Mouse (Mus musculus) ES-Bruce4 (cell line): ENCODE data around the gene Timm50. TPM values are rescaled to one million over a fixed set of nuclear protein-coding genes. Genes with fewer than 3 reads are reported as not detected.

Source experiments
- H3K27ac ChIP-seq: 2 replicates; pipeline ENCODE4 v1.5.1; 2012; ENCODE audit warnings: low read length, inconsistent platforms; ENCODE audit not compliant: insufficient read depth
- H3K27me3 ChIP-seq: 2 replicates; pipeline ENCODE4 v1.6.1; 2012; ENCODE audit warnings: mild to moderate bottlenecking, low read length, inconsistent platforms; ENCODE audit not compliant: control insufficient read depth, poor library complexity, insufficient read depth, severe bottlenecking
- H3K36me3 ChIP-seq: 2 replicates; pipeline ENCODE4 v1.6.1; 2012; ENCODE audit warnings: inconsistent platforms, mild to moderate bottlenecking, low read length, moderate library complexity; ENCODE audit not compliant: control insufficient read depth, poor library complexity, insufficient read depth, severe bottlenecking
- H3K4me1 ChIP-seq: one replicate; pipeline ENCODE4 v1.8.1; 2011; ENCODE audit warnings: low read length; ENCODE audit not compliant: control insufficient read depth, insufficient read depth
- H3K4me3 ChIP-seq: 2 replicates; pipeline ENCODE4 v1.5.1; 2011; ENCODE audit warnings: low read depth, mild to moderate bottlenecking, low read length
- H3K9ac ChIP-seq: 2 replicates; pipeline ENCODE4 v1.6.1; 2012; ENCODE audit warnings: low read depth, mild to moderate bottlenecking, inconsistent platforms; ENCODE audit not compliant: poor library complexity, severe bottlenecking
- H3K9me3 ChIP-seq: replicated peaks from 2 replicates; pipeline ENCODE4 v1.6.1; 2012; ENCODE audit warnings: mild to moderate bottlenecking, low read length, inconsistent platforms; ENCODE audit not compliant: control insufficient read depth, poor library complexity, insufficient read depth, severe bottlenecking
- CTCF ChIP-seq: IDR thresholded peaks from one replicate; pipeline ENCODE4 v1.8.1; 2011; ENCODE audit warnings: low read depth, low read length
- EP300 ChIP-seq: IDR thresholded peaks from 2 replicates; pipeline ENCODE4 v1.6.1; 2011; ENCODE audit warnings: low read depth, low read length; ENCODE audit not compliant: insufficient read depth
- POLR2A ChIP-seq: IDR thresholded peaks from one replicate; pipeline ENCODE4 v1.8.1; 2011; ENCODE audit warnings: low read length; ENCODE audit not compliant: insufficient read depth
- polyA plus RNA-seq: library from polyadenylated mRNA; stranded (reverse); fragments of >200 nt; gene quantifications from 2 replicates; pipeline ENCODE4 v1.2.4, GENCODE M21; 2011; ENCODE audit warnings: low read depth; ENCODE audit not compliant: missing spikeins, insufficient read depth, insufficient read length

Gene Timm50
- polyA plus RNA-seq, 1 experiment = 70.5 TPM

DNA sequence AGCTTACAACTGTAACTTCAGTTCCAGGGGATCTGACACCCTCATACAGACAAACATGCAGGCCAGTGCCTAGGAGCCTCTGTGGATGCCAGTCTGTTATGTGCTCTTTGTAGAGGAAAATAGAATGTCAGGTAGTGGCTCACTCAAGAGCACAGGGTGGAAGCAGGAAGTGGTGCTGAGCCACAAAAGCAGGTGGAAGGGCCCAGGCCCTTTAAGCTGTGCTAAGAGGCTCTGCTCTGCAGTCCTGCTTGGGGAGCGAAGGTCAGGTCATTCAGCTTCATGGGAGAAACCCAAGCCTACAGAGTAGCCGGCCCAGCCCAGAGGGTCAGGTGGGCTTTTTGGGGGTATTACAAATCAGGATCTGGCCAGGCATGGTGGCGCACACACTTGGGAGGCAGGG is 43.3 kb upstream of the Timm50 start:
- H3K27ac ChIP-seq = no peak overlapping the region
- H3K27me3 ChIP-seq = no peaks in the 10 kb centered on the region
- no peak for TF ChIP-seq CTCF
- TF ChIP-seq POLR2A = no peak
- no peak for TF ChIP-seq EP300
- peaks cover 3% of the 10 kb centered on the region for H3K4me1 ChIP-seq
- no peak overlapping the region for H3K9ac ChIP-seq
- no peaks in the 10 kb centered on the region for H3K9me3 ChIP-seq
- no peak overlapping the region for H3K4me3 ChIP-seq
- H3K36me3 ChIP-seq = peaks cover 32% of the 10 kb centered on the region

DNA sequence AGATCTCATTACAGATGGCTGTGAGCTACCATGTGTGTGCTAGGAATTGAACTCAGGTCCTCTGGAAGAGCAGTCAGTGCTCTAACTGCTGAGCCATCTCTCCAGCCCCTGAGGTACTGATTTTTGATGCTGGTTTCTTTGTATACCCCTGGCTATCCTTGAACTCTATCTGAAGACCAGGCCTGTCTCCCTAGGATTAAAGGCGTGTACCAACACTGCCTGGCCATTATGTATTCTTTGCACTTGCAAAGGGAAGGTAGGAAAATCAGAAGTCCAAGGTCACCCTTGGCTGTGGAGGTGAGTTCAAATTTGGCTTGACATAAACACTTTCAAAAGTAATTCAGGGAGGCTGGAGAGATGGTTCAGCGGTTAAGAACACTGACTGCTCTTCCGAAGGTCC is 42.7 kb upstream of the Timm50 start:
- peaks cover 32% of the 10 kb centered on the region for H3K36me3 ChIP-seq
- H3K9me3 ChIP-seq = no peaks in the 10 kb centered on the region
- peaks cover 3% of the 10 kb centered on the region for H3K4me1 ChIP-seq
- no peak overlapping the region for H3K27ac ChIP-seq
- H3K4me3 ChIP-seq = no peak overlapping the region
- no peak overlapping the region for H3K9ac ChIP-seq
- TF ChIP-seq POLR2A (no peak), EP300 (no peak), CTCF (no peak)
- H3K27me3 ChIP-seq = no peaks in the 10 kb centered on the region

DNA sequence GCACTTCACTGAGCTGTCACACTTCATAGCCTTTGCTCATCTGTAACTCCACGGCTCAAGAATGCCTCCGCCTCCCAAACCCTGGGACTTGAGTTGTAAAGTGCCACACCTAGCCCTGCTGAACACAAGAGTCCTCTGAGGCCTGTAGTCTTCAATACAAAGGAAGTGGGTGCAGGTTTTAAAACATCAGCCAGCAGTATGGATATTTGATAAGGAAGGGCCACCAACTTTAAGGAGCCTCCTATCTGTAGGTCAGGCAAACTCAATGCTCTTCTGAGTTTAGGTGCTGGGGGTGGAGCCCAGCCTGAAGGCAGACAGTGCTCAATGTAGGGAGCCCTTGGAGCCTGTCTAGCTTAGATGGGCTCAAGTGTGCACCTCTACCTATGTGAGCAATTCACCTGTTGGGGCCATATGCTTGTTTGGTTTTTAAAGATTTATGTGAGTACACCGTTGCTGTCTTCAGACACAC is 42.3 kb upstream of the Timm50 start:
- peaks cover 3% of the 10 kb centered on the region for H3K4me1 ChIP-seq
- no peaks in the 10 kb centered on the region for H3K27me3 ChIP-seq
- TF ChIP-seq EP300 (no peak), CTCF (no peak), POLR2A (no peak)
- no peaks in the 10 kb centered on the region for H3K9me3 ChIP-seq
- peaks cover 32% of the 10 kb centered on the region for H3K36me3 ChIP-seq
- no peak overlapping the region for H3K9ac ChIP-seq
- H3K4me3 ChIP-seq = no peak overlapping the region
- H3K27ac ChIP-seq = no peak overlapping the region

DNA sequence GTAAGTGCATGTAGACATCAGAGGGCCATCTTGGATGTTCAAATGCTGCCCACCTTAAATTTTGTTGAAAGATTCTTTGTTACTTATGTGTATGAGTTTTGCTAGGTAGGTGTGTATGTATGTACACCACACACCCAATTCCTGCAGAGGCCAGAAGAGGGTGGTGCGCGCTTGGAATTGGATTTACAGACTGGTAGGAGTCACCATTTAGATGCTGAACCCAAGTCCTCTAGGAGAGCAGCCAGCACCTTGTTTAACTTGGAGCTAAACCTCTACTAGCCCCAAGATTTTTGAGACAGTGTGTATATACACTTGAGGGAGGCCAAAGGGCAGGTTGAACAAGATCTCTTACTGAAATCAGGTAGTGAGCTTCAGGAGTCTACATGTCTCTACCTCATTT is 41.4 kb upstream of the Timm50 start:
- H3K9ac ChIP-seq = peak overlapping the region; percentile 22; the same call in 1 of the 2 replicates

DNA sequence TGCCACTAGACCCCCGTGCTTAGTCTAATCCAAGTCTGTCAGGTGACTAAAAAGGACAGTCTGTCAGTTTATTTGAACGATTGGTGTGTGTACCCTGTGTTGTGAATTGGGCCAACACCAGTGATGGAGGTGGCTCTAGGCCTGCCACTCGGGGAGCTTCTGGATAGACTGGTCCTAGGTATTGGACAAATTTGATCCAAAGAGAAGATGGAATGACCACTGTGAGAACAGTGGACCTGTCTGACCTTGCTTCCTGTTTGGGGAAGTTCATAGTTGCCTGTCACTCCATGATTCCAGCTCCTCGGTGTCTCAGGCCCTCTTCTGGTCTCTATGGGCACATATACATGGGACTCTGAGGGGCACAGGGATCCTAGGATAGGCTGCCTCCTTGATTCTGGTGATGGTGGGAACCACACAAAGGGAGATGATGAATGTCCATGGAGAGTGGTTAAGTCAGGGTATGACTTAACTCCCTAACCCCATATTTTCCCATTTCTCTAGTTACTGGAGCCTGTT is 39.9 kb upstream of the Timm50 start:
- Histone ChIP-seq H3K9me3 (no peaks in the 10 kb centered on the region), H3K4me3 (peak overlapping the region; percentile 98), H3K27me3 (no peaks in the 10 kb centered on the region), H3K36me3 (peaks cover 32% of the 10 kb centered on the region), H3K4me1 (peaks cover 2% of the 10 kb centered on the region), H3K9ac (peak overlapping the region; percentile 94), H3K27ac (peak overlapping the region; percentile 16)
- no peak for TF ChIP-seq EP300
- no peak for TF ChIP-seq POLR2A
- TF ChIP-seq CTCF = no peak

More for the DNA sequence above, 41.4 kb upstream of the Timm50 start:
- Histone ChIP-seq H3K27me3 (no peaks in the 10 kb centered on the region), H3K36me3 (peaks cover 32% of the 10 kb centered on the region), H3K4me3 (no peak overlapping the region), H3K27ac (peak overlapping the region; percentile 28; the same call in 1 of the 2 replicates), H3K9me3 (no peaks in the 10 kb centered on the region), H3K4me1 (peaks cover 3% of the 10 kb centered on the region)
- TF ChIP-seq POLR2A = no peak
- no peak for TF ChIP-seq CTCF
- no peak for TF ChIP-seq EP300

DNA sequence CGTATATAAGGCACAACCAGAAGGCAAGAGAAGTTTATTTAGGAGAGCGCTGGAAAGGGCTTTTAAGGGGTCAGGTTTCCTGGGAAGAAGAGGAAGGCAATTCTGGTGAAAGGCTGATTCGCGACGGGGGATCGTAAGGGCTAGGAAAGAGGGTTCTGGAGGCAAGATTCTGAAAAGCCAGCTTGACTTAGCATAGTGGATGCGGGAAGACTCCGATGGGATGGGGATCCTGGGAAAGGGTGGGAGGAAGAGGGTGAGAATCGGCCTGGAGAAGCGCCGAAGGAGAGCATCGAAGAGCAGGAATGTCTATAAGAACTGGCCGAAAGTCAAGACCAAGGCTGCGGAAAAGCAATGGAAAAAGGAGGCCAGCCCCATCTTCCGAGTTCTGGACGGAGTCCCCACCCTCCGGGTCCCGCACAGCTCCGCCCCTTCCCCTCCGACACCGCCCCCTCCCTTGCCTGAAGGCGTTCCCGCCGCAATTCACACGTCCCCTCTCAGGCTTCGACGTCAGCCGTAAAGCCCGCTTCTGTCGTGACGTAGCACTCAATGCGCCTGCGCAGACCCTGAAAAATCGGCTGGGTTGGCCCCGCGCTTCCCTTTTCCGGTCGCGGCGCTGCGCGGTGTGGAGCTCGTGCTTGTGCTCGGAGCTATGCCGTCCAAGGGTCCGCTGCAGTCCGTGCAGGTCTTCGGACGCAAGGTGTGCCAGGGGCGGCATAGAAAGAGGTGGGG is 38.4 kb upstream of the Timm50 start, which contains the start of gene Rps16:
Gene Rps16 (plus strand): TSS at position 498 of the 729 bp plus-strand sequence.
- Histone ChIP-seq H3K27ac (peak within 1 kb of the TSS; percentile 86), H3K4me1 (no peaks in the 10 kb centered on the region), H3K9me3 (no peaks in the 10 kb centered on the region), H3K4me3 (peak within 1 kb of the TSS; percentile 98), H3K9ac (peak within 1 kb of the TSS; percentile 94), H3K27me3 (no peaks in the 10 kb centered on the region), H3K36me3 (peaks cover 32% of the 10 kb centered on the region)
- TF ChIP-seq CTCF (no peak), POLR2A (peak; percentile 66), EP300 (0 out of 2 replicates have a peak, but pooled peaks have one; percentile 26)
